Mouse (Mus musculus): ENCODE measurements around the gene Btg4. TPM values are rescaled to one million over a fixed set of nuclear protein-coding genes. Genes with fewer than 3 reads are reported as not detected.

Btg4 gene
- polyA plus RNA-seq, 1 experiment from 2014 or later = not detected

- no peak overlapping the region for H3K4me3 ChIP-seq
- 43% methylated on average over 5 of the region's 5 CpGs for WGBS
- no peaks in the 10 kb centered on the region for H3K27me3 ChIP-seq
- no peak overlapping the region for H3K4me2 ChIP-seq
- H3K27ac ChIP-seq = no peak overlapping the region
- H3K9ac ChIP-seq = no peak overlapping the region
- no peak for ATAC-seq (replicated peaks; ENCODE audit: insufficient number of reproducible peaks, insufficient read depth, low FRiP score, low read depth)
- H3K4me1 ChIP-seq (replicated peaks) = no peaks in the 10 kb centered on the region
- H3K36me3 ChIP-seq = no peaks in the 10 kb centered on the region
- no peaks in the 10 kb centered on the region for H3K9me3 ChIP-seq (replicated peaks)
Measured at GRCm38 (mm10) chr9:51093697-51094096, 33.0 kb downstream of the Btg4 start.

- 44% methylated on average over 2 of the region's 2 CpGs for WGBS
- ATAC-seq (replicated peaks; ENCODE audit: insufficient number of reproducible peaks, insufficient read depth, low FRiP score, low read depth) = no peak
- no peak overlapping the region for H3K9ac ChIP-seq
Measured at GRCm38 (mm10) chr9:51096306-51096705, 35.6 kb downstream of the Btg4 start.

DNA sequence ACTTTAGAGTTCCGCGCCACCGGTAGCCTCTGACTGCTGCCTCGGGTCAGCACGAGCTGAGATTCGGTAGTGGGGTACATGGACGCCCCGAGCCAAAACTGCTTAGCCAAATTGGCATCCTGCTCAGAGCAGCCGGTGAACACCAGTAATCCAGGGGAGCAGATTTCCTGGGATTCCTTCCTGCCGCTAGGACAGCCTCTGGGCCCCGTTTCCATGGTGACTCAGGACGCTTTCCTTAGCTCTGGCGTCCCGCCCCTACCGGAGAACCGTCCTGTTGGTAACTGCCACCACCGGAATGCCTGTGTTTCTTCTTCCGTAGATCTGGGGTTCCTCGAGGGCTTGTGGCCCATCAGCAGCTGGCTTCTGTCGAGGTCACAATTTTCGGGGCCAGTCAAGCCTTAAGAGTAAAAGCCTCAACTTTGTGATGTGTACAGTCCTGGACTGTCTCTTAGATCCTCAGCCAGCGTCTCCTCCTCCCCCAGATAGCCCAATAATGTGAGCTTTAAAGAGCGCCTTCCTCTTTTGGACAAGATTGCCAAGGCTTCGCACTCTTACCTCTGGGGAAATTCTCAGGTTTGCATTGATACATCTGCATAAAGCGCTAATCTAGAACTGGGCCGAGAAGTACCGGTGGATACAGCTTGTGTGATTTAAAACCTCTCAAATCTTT lies 41.2 kb downstream of the Btg4 start, which contains the start of gene 4833427G06Rik:
Gene 4833427G06Rik, minus strand, starts transcription at position 323 of the 670 bp plus-strand sequence.
- Histone ChIP-seq H3K36me3 (no peaks in the 10 kb centered on the region), H3K27me3 (peaks cover 18% of the 10 kb centered on the region), H3K4me3 (peak within 1 kb of the TSS; percentile 30), H3K9ac (0 out of 2 replicates have a peak within 1 kb of the TSS, but pooled peaks have one; percentile 2), H3K4me2 (peak within 1 kb of the TSS; percentile 100), H3K9me3 (replicated peaks) (no peaks in the 10 kb centered on the region), H3K4me1 (replicated peaks) (peaks cover 16% of the 10 kb centered on the region), H3K27ac (no peak within 1 kb of the TSS)
- WGBS = 9% methylated on average over 27 of the region's 27 CpGs
- ATAC-seq (replicated peaks; ENCODE audit: insufficient number of reproducible peaks, insufficient read depth, low FRiP score, low read depth) = no peak

More at GRCm38 (mm10) chr9:51096306-51096705, 35.6 kb downstream of the Btg4 start:
- Histone ChIP-seq H3K4me3 (no peak overlapping the region), H3K4me2 (no peak overlapping the region), H3K9me3 (replicated peaks) (no peaks in the 10 kb centered on the region), H3K4me1 (replicated peaks) (no peaks in the 10 kb centered on the region), H3K27me3 (peaks cover 7% of the 10 kb centered on the region), H3K36me3 (no peaks in the 10 kb centered on the region), H3K27ac (no peak overlapping the region)

GRCm38 (mm10) chr9:51102963-51103807 lies 42.5 kb downstream of the Btg4 start:
- Histone ChIP-seq H3K9ac (peak overlapping the region; percentile 60), H3K4me2 (peak overlapping the region; percentile 100), H3K27me3 (peaks cover 18% of the 10 kb centered on the region), H3K9me3 (replicated peaks) (no peaks in the 10 kb centered on the region), H3K27ac (no peak overlapping the region), H3K4me1 (replicated peaks) (peaks cover 16% of the 10 kb centered on the region), H3K4me3 (peak overlapping the region; percentile 63), H3K36me3 (no peaks in the 10 kb centered on the region)
- 3% methylated on average over 43 of the region's 44 CpGs for WGBS
- ATAC-seq (replicated peaks; ENCODE audit: insufficient number of reproducible peaks, insufficient read depth, low FRiP score, low read depth) = 0 out of 2 replicates have a peak, but pooled peaks have one; percentile 31

GRCm38 (mm10) chr9:51103808-51104514 lies 43.3 kb downstream of the Btg4 start:
- H3K9ac ChIP-seq = peak overlapping the region; percentile 60
- H3K9me3 ChIP-seq (replicated peaks) = no peaks in the 10 kb centered on the region
- peaks cover 18% of the 10 kb centered on the region for H3K27me3 ChIP-seq
- H3K4me3 ChIP-seq = peak overlapping the region; percentile 63
- peak overlapping the region; percentile 100 for H3K4me2 ChIP-seq
- 12% methylated on average over 30 of the region's 30 CpGs for WGBS
- no peak overlapping the region for H3K27ac ChIP-seq
- peaks cover 16% of the 10 kb centered on the region for H3K4me1 ChIP-seq (replicated peaks)
- ATAC-seq (replicated peaks; ENCODE audit: insufficient number of reproducible peaks, insufficient read depth, low FRiP score, low read depth) = 0 out of 2 replicates have a peak, but pooled peaks have one; percentile 27
- no peaks in the 10 kb centered on the region for H3K36me3 ChIP-seq

- Histone ChIP-seq H3K4me2 (no peak overlapping the region), H3K27me3 (0 out of 2 replicates have a peak, but pooled peaks cover 10% of the 10 kb centered on the region), H3K27ac (no peak overlapping the region), H3K36me3 (no peaks in the 10 kb centered on the region), H3K4me3 (no peak overlapping the region), H3K9me3 (replicated peaks) (no peaks in the 10 kb centered on the region), H3K9ac (no peak overlapping the region), H3K4me1 (replicated peaks) (peaks cover 16% of the 10 kb centered on the region)
- 69% methylated on average over 2 of the region's 2 CpGs for WGBS
- ATAC-seq (replicated peaks; ENCODE audit: insufficient number of reproducible peaks, insufficient read depth, low FRiP score, low read depth) = no peak
Measured at GRCm38 (mm10) chr9:51105751-51106150, 45.0 kb downstream of the Btg4 start.

GRCm38 (mm10) chr9:51114767-51115166 lies 54.1 kb downstream of the Btg4 start:
- Histone ChIP-seq H3K27me3 (no peaks in the 10 kb centered on the region), H3K4me2 (no peak overlapping the region), H3K4me3 (no peak overlapping the region), H3K4me1 (replicated peaks) (no peaks in the 10 kb centered on the region), H3K9me3 (replicated peaks) (no peaks in the 10 kb centered on the region), H3K9ac (no peak overlapping the region), H3K27ac (no peak overlapping the region), H3K36me3 (no peaks in the 10 kb centered on the region)
- ATAC-seq (replicated peaks; ENCODE audit: insufficient number of reproducible peaks, insufficient read depth, low FRiP score, low read depth) = no peak
- 69% methylated on average over 4 of the region's 4 CpGs for WGBS

- 61% methylated on average over 3 of the region's 3 CpGs for WGBS
- no peak overlapping the region for H3K4me3 ChIP-seq
Measured at GRCm38 (mm10) chr9:51136985-51137384, 76.3 kb downstream of the Btg4 start.

DNA sequence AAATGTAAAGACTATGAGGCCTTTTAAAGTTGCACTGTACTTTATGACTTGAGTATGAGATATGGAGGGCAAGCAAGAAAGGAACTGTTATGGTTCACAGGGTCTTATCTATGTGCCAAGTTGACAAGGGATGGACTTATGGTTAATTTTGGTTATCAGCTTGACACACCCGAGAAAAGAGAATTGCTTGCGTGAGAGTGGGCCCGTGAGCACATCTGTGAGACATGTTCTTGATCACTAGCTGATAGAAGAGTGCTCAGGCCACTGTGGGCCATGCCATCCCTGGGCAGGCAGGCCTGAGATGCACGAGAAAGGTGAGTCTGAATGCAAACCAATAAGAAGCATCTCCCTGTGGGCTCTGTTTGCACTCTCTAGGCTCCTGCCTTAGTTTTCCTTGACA lies 76.7 kb downstream of the Btg4 start:
- Histone ChIP-seq H3K9me3 (replicated peaks) (no peaks in the 10 kb centered on the region), H3K27ac (no peak overlapping the region), H3K4me2 (no peak overlapping the region), H3K4me1 (replicated peaks) (no peaks in the 10 kb centered on the region), H3K36me3 (no peaks in the 10 kb centered on the region), H3K4me3 (no peak overlapping the region), H3K27me3 (no peaks in the 10 kb centered on the region), H3K9ac (no peak overlapping the region)
- 73% methylated on average over 4 of the region's 4 CpGs for WGBS
- no peak for ATAC-seq (replicated peaks; ENCODE audit: insufficient number of reproducible peaks, insufficient read depth, low FRiP score, low read depth)

More at GRCm38 (mm10) chr9:51136985-51137384, 76.3 kb downstream of the Btg4 start:
- Histone ChIP-seq H3K9ac (no peak overlapping the region), H3K4me2 (no peak overlapping the region), H3K9me3 (replicated peaks) (no peaks in the 10 kb centered on the region), H3K27ac (no peak overlapping the region), H3K36me3 (no peaks in the 10 kb centered on the region), H3K27me3 (no peaks in the 10 kb centered on the region), H3K4me1 (replicated peaks) (no peaks in the 10 kb centered on the region)
- ATAC-seq (replicated peaks; ENCODE audit: insufficient number of reproducible peaks, insufficient read depth, low FRiP score, low read depth) = no peak

DNA sequence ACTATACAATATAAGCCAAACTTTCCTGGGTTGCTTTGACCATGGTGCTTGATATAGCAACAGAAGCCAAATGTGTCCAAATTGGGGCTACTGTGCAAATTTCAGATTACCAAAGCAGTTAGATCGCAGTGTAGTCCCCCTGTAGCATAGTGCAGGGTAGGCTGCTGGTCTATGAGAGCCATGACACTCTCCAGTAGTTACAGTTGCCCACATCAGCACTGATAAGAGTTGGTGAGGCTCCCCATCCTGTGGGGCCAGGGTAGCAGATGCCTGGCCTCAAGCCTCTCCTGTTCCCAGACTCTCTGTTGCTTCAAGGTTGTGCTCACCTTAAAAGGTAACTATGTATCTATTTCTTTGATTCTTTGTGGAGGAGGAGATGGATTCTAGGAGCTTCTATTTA lies 77.1 kb downstream of the Btg4 start:
- Histone ChIP-seq H3K9me3 (replicated peaks) (no peaks in the 10 kb centered on the region), H3K36me3 (no peaks in the 10 kb centered on the region), H3K27me3 (no peaks in the 10 kb centered on the region), H3K4me3 (no peak overlapping the region), H3K27ac (no peak overlapping the region), H3K4me2 (no peak overlapping the region), H3K9ac (no peak overlapping the region), H3K4me1 (replicated peaks) (no peaks in the 10 kb centered on the region)
- no peak for ATAC-seq (replicated peaks; ENCODE audit: insufficient number of reproducible peaks, insufficient read depth, low FRiP score, low read depth)
- 79% methylated on average over 1 of the region's 1 CpGs for WGBS

DNA sequence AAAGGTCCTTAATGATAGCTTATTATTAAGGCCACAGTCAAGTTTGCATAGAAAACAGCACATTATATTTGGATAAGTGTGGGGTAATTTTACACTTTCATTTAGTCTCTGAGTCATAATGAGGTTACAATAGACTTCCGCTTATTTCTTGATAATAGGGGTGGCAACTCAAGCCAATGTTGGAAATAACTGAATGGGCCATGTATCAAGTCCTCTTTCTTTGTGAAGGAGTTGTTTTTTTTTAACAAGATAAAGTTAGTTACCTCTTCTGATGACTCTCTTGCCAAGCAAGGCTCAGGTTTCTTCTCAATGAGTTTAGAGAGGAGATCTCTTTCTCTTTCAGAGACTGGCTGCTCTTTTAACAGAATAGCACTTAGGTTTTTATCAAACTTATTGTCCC lies 77.6 kb downstream of the Btg4 start:
- no peaks in the 10 kb centered on the region for H3K36me3 ChIP-seq
- no peaks in the 10 kb centered on the region for H3K9me3 ChIP-seq (replicated peaks)
- no peak overlapping the region for H3K4me3 ChIP-seq
- no peak overlapping the region for H3K27ac ChIP-seq
- ATAC-seq (replicated peaks; ENCODE audit: insufficient number of reproducible peaks, insufficient read depth, low FRiP score, low read depth) = no peak
- H3K9ac ChIP-seq = no peak overlapping the region
- 77% methylated on average over 1 of the region's 1 CpGs for WGBS
- no peaks in the 10 kb centered on the region for H3K27me3 ChIP-seq
- no peak overlapping the region for H3K4me2 ChIP-seq
- H3K4me1 ChIP-seq (replicated peaks) = no peaks in the 10 kb centered on the region
